Mouse (Mus musculus): ENCODE data around the gene Rnf151. TPM values are rescaled to one million over a fixed set of nuclear protein-coding genes. Genes with fewer than 3 reads are reported as not detected.
A peak's percentile ranks its signal among the peaks of the same experiment; 100 is the strongest.

Rnf151 gene
- polyA plus RNA-seq, 1 experiment from 2014 or later = not detected

DNA sequence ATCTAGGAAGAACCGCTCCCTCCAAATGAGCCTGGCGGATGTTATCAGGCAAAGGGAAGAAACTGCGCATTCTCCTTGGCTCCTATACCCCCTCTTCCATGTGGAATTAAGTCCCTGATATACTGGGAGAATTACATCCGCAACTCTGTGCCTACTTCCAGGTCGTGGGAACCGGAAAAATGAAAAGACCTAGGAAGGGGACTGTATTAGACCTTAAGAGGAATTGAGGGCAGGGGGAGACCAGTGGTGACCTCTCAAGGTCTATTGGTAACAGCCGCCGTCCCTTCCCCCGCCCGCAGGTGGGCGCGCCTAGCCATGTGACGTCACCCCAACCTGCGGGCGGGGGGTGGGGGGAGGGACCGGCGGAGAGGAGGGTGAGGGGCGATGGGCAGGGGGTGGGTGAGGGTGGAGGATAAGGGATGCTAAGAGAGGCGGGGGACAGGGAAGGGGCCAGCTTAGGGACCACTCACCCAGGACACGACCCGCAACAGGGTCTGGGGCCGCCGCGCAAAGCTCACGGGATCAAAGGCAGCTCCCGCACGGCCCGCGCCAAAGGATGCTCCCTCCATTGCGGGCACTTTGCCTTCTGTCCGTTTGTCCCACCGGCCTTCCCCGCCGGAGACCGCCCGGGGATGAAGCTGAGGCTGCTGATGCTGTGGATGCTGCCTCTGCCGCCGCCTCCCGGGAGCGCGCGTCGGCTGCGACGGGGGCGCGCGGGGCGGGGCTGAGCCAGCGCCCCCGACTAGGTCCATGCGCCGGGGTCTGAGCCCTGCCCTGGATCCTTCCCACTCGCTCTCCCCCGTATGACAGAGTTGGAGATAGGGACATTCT lies 28.4 kb downstream of the Rnf151 start, which contains the start of gene Syngr3:
Gene Syngr3 (minus strand): TSS at position 705 of the 831 bp plus-strand sequence.
- H3K9me3 ChIP-seq (ENCODE audit: low read length) = no peaks in the 10 kb centered on the region

DNA sequence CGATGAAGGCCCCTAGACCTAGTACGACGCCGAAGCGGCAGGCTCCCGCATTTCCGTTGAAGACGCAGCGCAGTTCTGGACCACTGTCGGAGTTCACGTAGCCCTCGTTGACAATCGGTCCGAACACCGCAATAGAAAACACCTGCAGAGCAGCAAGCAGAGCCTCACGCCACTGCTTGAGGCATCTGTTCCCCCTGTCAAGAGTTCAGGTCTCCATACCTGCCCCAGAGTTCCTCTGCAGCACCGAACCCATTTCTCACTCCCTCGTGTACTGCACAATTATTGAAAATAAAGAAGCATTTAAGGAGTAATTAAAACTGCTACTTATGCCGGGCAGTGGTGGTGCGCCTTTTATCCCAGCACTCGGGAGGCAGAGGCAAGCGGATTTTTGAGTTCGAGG lies 30.3 kb downstream of the Rnf151 start:
- Histone ChIP-seq H3K4me1 (ENCODE audit: insufficient read depth, low read depth, low read length) (peaks cover 5% of the 10 kb centered on the region; the same call in 1 of the 2 replicates), H3K27me3 (replicated peaks; ENCODE audit: insufficient read depth, low read length) (peaks cover 13% of the 10 kb centered on the region; the same call in 1 of the 2 replicates), H3K4me2 (replicated peaks; ENCODE audit: low read depth, low read length) (peak overlapping the region; percentile 49), H3K9ac (replicated peaks; ENCODE audit: low read depth) (no peak overlapping the region; the same call in 1 of the 2 replicates), H3K9me3 (ENCODE audit: low read length) (no peaks in the 10 kb centered on the region), H3K27ac (ENCODE audit: low read length) (no peak overlapping the region), H3K36me3 (ENCODE audit: insufficient read depth, low read length) (no peaks in the 10 kb centered on the region), H3K4me3 (ENCODE audit: low read depth, low read length) (peak overlapping the region; percentile 27)
- WGBS = 22% methylated on average over 23 of the region's 23 CpGs
- DNase-seq (ENCODE audit: low spot score) (no peak), ATAC-seq (no peak)
- no peak for TF ChIP-seq EP300 (IDR thresholded peaks at IDR 0.05)
- TF ChIP-seq CTCF (IDR thresholded peaks at IDR 0.05) = no peak

More for the DNA sequence above, 28.4 kb downstream of the Rnf151 start, which contains the start of gene Syngr3:
- H3K36me3 ChIP-seq (ENCODE audit: insufficient read depth, low read length) = no peaks in the 10 kb centered on the region
- H3K4me3 ChIP-seq (ENCODE audit: low read depth, low read length) = peak within 1 kb of the TSS; percentile 27
- ATAC-seq = no peak
- H3K9ac ChIP-seq (replicated peaks; ENCODE audit: low read depth) = 0 out of 2 replicates have a peak within 1 kb of the TSS, but pooled peaks have one; percentile 8
- WGBS = under 1% methylated on average over 43 of the region's 55 CpGs
- H3K27me3 ChIP-seq (replicated peaks; ENCODE audit: insufficient read depth, low read length) = peaks cover 13% of the 10 kb centered on the region; the same call in 1 of the 2 replicates
- no peak within 1 kb of the TSS for H3K27ac ChIP-seq (ENCODE audit: low read length)
- DNase-seq (ENCODE audit: low spot score) = no peak
- TF ChIP-seq EP300 (IDR thresholded peaks at IDR 0.05) = no peak
- no peak for TF ChIP-seq CTCF (IDR thresholded peaks at IDR 0.05)
- peak within 1 kb of the TSS; percentile 52 for H3K4me2 ChIP-seq (replicated peaks; ENCODE audit: low read depth, low read length)
- H3K4me1 ChIP-seq (ENCODE audit: insufficient read depth, low read depth, low read length) = peaks cover 5% of the 10 kb centered on the region; the same call in 1 of the 2 replicates

DNA sequence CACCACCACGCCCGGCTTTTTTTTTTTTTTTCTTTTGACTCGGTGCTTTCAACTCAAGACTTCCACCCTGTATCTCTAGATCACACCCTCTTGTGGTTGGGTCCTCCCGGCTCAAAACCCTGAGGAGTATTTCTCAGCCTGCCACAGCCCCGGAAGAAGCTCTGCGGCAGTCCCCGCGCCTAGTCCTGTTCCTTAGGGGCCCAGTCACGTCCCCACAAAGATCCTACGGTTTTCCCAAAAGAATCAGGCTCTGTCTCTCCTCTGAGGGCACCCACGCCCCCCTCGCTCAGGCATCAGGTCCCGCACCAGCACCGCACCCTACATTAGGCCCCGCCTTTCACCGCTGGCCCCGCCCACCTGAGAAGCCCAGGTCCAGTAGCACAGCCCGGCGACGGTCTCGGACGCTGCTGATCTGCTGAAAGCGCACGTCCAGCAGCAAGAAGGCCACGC lies 30.7 kb downstream of the Rnf151 start:
- Histone ChIP-seq H3K4me3 (ENCODE audit: low read depth, low read length) (peak overlapping the region; percentile 27), H3K4me1 (ENCODE audit: insufficient read depth, low read depth, low read length) (peaks cover 5% of the 10 kb centered on the region; the same call in 1 of the 2 replicates), H3K27me3 (replicated peaks; ENCODE audit: insufficient read depth, low read length) (peaks cover 13% of the 10 kb centered on the region; the same call in 1 of the 2 replicates), H3K27ac (ENCODE audit: low read length) (no peak overlapping the region), H3K9ac (replicated peaks; ENCODE audit: low read depth) (no peak overlapping the region; the same call in 1 of the 2 replicates), H3K9me3 (ENCODE audit: low read length) (no peaks in the 10 kb centered on the region), H3K36me3 (ENCODE audit: insufficient read depth, low read length) (no peaks in the 10 kb centered on the region), H3K4me2 (replicated peaks; ENCODE audit: low read depth, low read length) (peak overlapping the region; percentile 49)
- TF ChIP-seq CTCF (IDR thresholded peaks at IDR 0.05) (no peak), EP300 (IDR thresholded peaks at IDR 0.05) (no peak)
- 1% methylated on average over 25 of the region's 25 CpGs for WGBS
- DNase-seq (ENCODE audit: low spot score) (peak; percentile 53), ATAC-seq (peak; percentile 81)

DNA sequence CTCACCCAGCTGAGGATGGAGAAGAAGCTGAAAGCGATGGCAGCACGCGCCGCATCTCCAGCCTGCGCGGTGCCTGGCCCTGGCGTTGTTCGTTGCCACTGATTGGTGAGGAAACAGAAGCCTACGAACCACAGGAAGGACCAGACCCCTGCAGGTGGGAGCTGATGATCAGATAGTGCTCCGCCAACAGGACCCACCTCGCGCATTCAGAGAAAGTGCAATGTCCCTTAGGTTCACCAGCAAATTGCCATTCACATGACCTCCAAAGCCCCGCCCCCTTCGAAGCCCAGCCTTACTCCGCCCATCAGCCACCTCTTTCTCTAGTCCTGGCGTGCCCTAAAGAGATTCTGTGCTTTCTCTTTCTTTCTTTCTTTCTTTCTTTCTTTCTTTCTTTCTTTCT lies 31.3 kb downstream of the Rnf151 start:
- H3K4me2 ChIP-seq (replicated peaks; ENCODE audit: low read depth, low read length) = no peak overlapping the region
- H3K27ac ChIP-seq (ENCODE audit: low read length) = no peak overlapping the region
- H3K9ac ChIP-seq (replicated peaks; ENCODE audit: low read depth) = no peak overlapping the region
- H3K27me3 ChIP-seq (replicated peaks; ENCODE audit: insufficient read depth, low read length) = peaks cover 13% of the 10 kb centered on the region; the same call in 1 of the 2 replicates
- no peak overlapping the region for H3K4me3 ChIP-seq (ENCODE audit: low read depth, low read length)
- peak; percentile 55 for DNase-seq (ENCODE audit: low spot score)
- no peaks in the 10 kb centered on the region for H3K36me3 ChIP-seq (ENCODE audit: insufficient read depth, low read length)
- H3K9me3 ChIP-seq (ENCODE audit: low read length) = no peaks in the 10 kb centered on the region
- TF ChIP-seq CTCF (IDR thresholded peaks at IDR 0.05) = no peak
- TF ChIP-seq EP300 (IDR thresholded peaks at IDR 0.05) = no peak
- 40% methylated on average over 16 of the region's 16 CpGs for WGBS
- peaks cover 5% of the 10 kb centered on the region; the same call in 1 of the 2 replicates for H3K4me1 ChIP-seq (ENCODE audit: insufficient read depth, low read depth, low read length)
- ATAC-seq = peak; percentile 62; the same call in 1 of the 2 replicates

DNA sequence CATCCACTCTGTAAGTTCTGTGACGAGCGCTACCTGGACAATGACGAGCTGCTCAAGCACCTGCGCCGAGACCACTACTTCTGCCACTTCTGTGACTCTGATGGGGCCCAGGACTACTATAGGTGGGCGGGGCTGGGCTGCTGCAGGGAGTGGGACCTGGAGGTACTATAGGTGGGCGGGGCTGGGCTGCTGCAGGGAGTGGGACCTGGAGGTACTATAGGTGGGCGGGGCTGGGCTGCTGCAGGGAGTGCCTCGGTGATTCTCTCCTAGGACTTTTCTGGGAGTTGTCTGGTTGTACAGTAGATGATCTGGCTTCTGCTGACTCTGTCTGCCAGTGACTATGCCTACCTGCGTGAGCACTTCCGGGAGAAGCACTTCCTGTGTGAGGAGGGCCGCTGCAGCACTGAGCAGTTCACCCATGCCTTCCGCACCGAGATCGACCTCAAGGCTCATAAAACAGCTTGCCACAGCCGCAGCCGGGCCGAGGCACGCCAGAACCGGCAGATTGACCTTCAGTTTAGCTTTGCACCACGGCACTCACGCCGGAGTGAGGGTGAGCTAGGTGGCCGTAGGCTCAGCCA lies 40.3 kb downstream of the Rnf151 start:
- no peak overlapping the region for H3K27ac ChIP-seq (ENCODE audit: low read length)
- peaks cover 21% of the 10 kb centered on the region; the same call in 1 of the 2 replicates for H3K36me3 ChIP-seq (ENCODE audit: insufficient read depth, low read length)
- no peak for DNase-seq (ENCODE audit: low spot score)
- H3K27me3 ChIP-seq (replicated peaks; ENCODE audit: insufficient read depth, low read length) = no peaks in the 10 kb centered on the region
- no peak overlapping the region for H3K9ac ChIP-seq (replicated peaks; ENCODE audit: low read depth)
- no peak for TF ChIP-seq CTCF (IDR thresholded peaks at IDR 0.05)
- TF ChIP-seq EP300 (IDR thresholded peaks at IDR 0.05) = no peak
- H3K4me1 ChIP-seq (ENCODE audit: insufficient read depth, low read depth, low read length) = no peaks in the 10 kb centered on the region
- H3K9me3 ChIP-seq (ENCODE audit: low read length) = no peaks in the 10 kb centered on the region
- no peak for ATAC-seq
- H3K4me2 ChIP-seq (replicated peaks; ENCODE audit: low read depth, low read length) = no peak overlapping the region
- H3K4me3 ChIP-seq (ENCODE audit: low read depth, low read length) = no peak overlapping the region
- WGBS = 88% methylated on average over 24 of the region's 24 CpGs

DNA sequence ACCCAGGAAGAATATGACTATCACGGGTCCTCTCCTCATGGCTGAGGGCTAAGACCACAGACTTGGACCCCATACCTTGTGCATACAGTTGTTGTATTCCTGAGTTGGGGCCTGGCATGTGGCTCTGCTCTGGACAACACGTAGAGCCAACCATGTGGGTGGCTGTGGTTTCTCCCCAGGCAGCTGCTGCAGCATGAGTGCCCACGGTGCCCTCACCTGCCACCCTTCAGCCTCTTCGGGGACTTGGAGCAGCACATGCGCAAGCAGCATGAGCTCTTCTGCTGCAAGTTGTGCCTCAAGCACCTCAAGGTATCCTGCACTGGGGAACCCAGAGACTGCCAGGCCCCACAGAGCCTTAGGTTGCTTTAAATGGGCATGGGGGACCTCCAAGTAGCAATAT lies 41.0 kb downstream of the Rnf151 start:
- H3K36me3 ChIP-seq (ENCODE audit: insufficient read depth, low read length) = peaks cover 21% of the 10 kb centered on the region; the same call in 1 of the 2 replicates
- DNase-seq (ENCODE audit: low spot score) (no peak), ATAC-seq (no peak)

More for the DNA sequence above, 41.0 kb downstream of the Rnf151 start:
- Histone ChIP-seq H3K27ac (ENCODE audit: low read length) (no peak overlapping the region), H3K4me1 (ENCODE audit: insufficient read depth, low read depth, low read length) (no peaks in the 10 kb centered on the region), H3K9ac (replicated peaks; ENCODE audit: low read depth) (no peak overlapping the region), H3K4me2 (replicated peaks; ENCODE audit: low read depth, low read length) (no peak overlapping the region), H3K27me3 (replicated peaks; ENCODE audit: insufficient read depth, low read length) (no peaks in the 10 kb centered on the region), H3K9me3 (ENCODE audit: low read length) (no peaks in the 10 kb centered on the region), H3K4me3 (ENCODE audit: low read depth, low read length) (no peak overlapping the region)
- no peak for TF ChIP-seq CTCF (IDR thresholded peaks at IDR 0.05)
- no peak for TF ChIP-seq EP300 (IDR thresholded peaks at IDR 0.05)
- 96% methylated on average over 5 of the region's 5 CpGs for WGBS

All from lung, postnatal 0 days (tissue).